Mouse (Mus musculus): ENCODE measurements at regions not wholly inside any gene's neighbourhood (a gene's known extent, or its start where the extent isn't known, plus 50 kb on each side); places are given as distances from the start of the nearest gene placed in this dataset.

DNA sequence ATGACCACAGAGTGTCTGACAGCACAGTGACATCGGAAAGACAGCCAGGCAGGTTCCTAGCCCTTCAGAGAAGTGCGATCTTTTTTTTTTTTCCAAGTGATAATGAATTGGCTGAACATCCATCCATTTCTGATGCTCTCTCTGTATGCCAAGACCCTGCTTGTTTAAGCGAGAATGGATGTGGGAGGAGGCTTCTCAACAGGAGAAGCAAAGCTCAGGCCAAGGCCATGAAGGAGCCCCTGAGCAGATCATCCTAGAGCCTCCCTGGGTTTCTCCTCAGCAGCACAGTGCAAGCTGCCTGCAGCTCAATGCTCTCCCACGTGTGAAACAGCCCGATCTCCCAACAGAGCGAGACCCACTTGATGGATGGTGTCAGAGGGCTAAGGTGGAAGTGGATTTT lies 175.7 kb upstream of the Prr30 start:
- no peak for TF ChIP-seq POLR2A (IDR thresholded peaks at IDR 0.05; ENCODE audit: extremely low read depth, insufficient read depth, low read length)
- no peak for TF ChIP-seq CTCF (IDR thresholded peaks at IDR 0.05; ENCODE audit: extremely low read depth, insufficient read depth, low read length)
